Mouse (Mus musculus): ENCODE measurements around the gene Cdkn2d.
"Not testable (repeated sequence)": the region's sequence is repeated elsewhere in the genome, so short reads cannot be mapped to it uniquely, and the experiment has no call there.

Cdkn2d gene

DNA sequence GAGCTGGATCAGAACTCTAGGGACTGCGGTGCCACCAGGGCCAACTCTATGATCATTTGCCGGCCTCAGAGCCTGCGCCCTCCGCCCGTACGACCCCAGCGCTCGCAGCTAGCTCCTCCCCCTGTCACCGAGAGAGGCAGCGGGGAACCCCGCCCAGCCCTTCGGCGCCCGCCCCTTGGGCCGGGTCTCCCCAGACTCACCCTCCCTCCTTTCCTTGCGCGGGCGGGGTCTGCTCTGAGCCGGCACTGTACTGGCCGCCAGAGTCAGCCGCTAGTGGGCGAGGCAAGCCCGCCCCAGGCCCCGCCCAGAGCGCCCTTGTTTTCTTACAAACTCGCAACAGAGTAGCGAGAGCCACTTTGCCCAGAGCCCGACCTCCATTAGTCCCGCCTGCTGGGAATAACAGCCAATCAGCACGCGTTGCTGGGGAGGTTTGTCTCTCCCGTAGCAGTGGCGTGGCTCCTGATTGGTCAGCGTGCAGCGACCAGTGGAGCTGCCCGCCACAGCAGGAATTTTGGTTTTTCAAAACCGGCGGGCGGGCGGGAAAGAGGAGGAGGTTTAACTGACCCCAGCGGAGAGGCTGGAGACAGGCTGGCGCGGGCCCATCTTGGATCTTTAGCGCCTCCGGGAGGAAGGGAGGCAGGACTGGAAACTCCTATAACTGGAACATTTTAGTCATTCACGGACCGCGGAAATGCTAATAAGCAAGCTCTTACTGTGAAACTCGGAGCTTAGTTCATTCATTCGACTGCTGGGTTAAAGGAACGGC lies at the start of gene Cdkn2d:
Cdkn2d (minus strand) TSS at position 386 of the 766 bp plus-strand sequence.
- DNase-seq (ENCODE audit: low spot score in 2 of 2) = peak; percentile 100

GRCm38 (mm10) chr9:21340411-21340810 lies 49.2 kb upstream of the Cdkn2d start:
- no peak for DNase-seq (ENCODE audit: low spot score in 2 of 2)

GRCm38 (mm10) chr9:21337652-21338051 lies 46.4 kb upstream of the Cdkn2d start:
- no peak for DNase-seq (ENCODE audit: low spot score in 2 of 2)

- no peak for DNase-seq (ENCODE audit: low spot score in 2 of 2)
Measured at GRCm38 (mm10) chr9:21336491-21336890, 45.3 kb upstream of the Cdkn2d start.

DNA sequence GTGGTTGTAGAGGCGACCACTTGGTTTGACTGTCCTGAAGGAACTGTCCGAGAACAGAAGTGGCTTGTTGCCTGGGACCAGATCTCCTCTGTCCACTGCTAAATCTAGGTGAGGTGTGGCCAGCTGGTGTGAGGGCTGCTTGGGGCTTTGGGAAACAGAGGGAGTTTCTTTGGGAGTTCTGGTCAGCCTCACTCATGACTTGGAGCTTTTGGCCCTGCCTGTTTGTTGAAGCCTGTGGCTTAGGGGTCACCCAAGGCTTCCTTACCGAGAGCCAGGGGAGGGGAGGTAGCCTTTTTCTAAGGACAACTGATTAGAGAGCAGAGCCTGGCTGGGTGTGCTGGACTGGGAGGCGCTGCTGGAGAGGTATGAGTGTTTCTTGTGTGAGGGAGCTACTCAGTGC lies 44.2 kb upstream of the Cdkn2d start:
- no peak for DNase-seq (ENCODE audit: low spot score in 2 of 2)

DNA sequence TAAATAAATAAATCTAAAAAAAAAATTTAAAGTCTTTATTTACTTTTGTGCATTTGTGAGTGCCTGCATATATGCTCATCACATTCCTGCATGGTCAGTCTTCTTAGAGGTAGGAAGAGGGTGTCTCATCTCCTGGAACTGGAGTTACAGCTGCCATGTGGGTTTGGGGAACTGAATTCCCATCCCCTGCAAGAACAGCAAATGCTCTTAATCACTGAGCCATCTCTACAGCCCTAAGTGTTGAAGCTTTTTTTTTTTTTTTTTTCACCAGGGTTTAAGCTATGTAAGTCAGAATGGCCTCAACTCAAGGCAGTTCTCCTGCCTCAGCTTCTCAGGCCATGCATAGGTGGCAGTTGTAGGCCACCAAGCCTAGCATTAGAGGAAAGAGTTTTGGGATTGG lies 43.5 kb upstream of the Cdkn2d start:
- DNase-seq (ENCODE audit: low spot score in 2 of 2) = no peak

DNA sequence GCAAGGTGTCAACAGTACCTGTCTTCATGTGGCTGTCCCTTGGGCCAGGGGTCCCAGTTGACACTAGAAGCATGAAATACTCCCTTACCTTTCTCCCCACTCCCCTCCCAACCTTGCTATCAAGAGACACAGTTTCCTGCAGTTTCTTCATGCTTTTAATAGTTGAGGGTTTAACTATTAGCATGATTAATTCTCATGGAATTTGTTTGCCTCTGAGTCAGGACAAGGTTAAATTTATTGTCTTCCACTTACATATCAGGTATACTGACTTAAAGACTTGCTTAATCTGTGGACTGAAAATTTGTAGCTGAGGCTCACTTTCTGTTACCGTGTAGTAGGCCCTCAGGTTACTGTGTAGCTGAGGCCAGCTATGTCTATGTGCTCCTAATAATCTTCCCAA lies 42.3 kb upstream of the Cdkn2d start:
- no peak for DNase-seq (ENCODE audit: low spot score in 2 of 2)

- DNase-seq (ENCODE audit: low spot score in 2 of 2) = no peak
Measured at GRCm38 (mm10) chr9:21332161-21333061, 41.2 kb upstream of the Cdkn2d start.

- DNase-seq (ENCODE audit: low spot score in 2 of 2) = no peak
Measured at GRCm38 (mm10) chr9:21331365-21332140, 40.3 kb upstream of the Cdkn2d start.

- no peak for DNase-seq (ENCODE audit: low spot score in 2 of 2)
Measured at GRCm38 (mm10) chr9:21329699-21330289, 38.6 kb upstream of the Cdkn2d start.

DNA sequence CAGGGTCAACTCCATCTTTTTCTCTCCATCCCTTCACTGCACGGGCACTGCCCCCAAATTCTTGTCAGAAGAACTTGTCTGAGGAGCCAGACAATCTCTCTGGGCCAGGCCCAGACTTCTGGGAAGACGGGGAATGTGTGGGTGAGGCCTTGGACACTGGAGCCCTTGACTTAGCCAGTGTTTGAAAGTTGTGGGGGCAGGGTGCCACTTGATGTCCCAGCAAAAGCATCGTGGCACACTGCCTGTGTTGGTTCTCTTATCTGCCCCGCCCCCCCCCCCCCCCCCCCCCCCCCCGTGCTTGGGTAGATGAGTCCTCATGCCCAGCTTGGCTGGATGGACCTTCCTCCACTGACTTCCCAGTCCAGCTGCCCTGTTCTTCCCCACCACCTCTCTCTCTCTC lies 37.8 kb upstream of the Cdkn2d start:
- DNase-seq (ENCODE audit: low spot score in 2 of 2) = no peak

GRCm38 (mm10) chr9:21328041-21328440 lies 36.8 kb upstream of the Cdkn2d start:
- DNase-seq (ENCODE audit: low spot score in 2 of 2) = no peak

DNA sequence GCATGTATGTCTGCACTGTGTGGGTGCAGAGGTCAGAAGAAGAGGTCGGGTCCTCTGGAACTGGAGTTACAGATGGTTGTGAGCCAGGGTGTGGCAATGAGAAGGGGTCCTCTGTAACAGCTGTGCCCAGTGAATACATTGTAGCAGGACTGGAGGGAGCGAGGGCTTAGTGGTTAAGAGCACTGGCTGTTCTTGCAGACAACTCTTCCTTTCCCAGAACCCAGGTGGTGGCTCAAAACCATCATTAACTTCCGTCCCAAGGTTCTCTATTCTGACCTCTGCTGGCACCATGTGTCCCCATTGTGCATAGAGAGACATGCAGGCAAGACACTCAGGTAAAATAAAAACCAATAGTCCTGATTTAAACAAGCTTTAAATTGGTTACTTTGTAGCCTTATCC lies 36.4 kb upstream of the Cdkn2d start:
- no peak for DNase-seq (ENCODE audit: low spot score in 2 of 2)

DNA sequence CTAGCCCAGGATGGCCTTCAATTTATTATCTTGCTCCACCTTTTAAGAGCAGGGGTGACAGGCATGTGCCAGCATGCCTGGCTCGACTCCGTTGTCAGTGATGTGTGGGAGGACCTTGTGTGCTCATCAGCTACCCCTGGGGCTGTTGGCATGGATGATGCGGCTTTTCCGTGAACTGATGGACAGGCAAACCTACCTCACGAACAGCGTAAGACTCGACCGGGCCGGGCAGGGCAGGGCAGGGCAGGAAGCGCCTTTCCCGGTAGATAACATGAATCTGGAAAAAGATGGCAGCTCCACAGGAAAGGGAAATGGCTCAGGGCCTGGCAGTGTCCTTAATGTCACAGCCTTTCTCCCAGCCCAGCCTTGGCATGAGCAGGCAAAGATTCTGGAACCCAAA lies 33.1 kb upstream of the Cdkn2d start:
- DNase-seq (ENCODE audit: low spot score in 2 of 2) = no peak

DNA sequence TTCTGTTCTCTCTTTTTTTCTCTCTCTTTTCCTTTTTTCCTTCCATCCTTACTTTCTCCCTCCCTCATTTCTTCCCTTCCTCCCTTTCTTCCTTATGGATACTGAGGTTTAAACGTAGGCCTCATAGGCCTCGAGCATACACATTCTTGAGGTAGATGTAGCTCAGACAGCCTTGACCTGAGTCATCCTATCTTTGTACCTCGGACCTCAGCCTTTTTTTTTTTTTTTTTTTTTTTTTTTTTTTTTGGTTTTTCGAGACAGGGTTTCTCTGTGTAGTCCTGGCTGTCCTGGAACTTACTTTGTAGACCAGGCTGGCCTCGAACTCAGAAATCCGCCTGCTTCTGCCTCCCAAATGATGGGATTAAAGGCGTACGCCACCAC lies 31.7 kb upstream of the Cdkn2d start:
- not testable (repeated sequence) for DNase-seq (ENCODE audit: low spot score in 2 of 2)

DNA sequence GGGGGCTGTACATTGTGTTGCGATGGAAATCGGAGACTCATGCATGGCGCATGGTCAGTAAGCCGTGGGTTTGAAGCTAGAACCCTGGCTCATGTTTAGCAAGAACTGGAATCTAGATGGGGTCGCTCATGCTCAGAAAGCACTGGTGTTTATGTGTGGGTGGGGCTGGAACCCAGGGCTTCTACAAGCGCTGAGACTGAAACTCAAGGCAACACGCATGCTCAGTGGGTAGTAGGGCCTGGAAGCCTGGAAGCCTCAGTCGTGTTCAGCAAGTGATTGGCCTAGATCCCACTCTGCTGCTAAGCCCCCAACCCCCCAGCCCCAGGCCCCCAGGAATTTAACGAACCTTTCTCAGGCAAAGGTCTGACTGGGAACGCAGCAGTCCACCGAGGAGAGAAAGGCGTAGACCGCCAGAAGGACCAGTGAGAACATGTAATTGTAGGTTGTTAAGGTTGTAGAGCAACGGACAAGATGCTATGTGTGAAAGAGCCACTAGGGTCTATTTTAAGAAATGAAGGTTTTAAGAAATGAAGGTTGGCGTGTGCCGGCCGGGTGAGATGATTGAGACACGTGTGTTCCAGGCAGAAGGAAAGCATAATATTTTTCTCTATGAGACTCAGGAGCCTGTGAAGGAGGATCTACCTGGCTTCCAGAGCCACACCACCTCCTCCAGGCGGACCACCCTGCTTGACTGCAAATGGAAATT lies 31.2 kb upstream of the Cdkn2d start:
- DNase-seq (ENCODE audit: low spot score in 2 of 2) = peak; percentile 34 to 45

GRCm38 (mm10) chr9:21321513-21321835 lies 30.3 kb upstream of the Cdkn2d start:
- peak in 1 of 2 experiments; percentile 18 for DNase-seq (ENCODE audit: low spot score in 2 of 2)

DNA sequence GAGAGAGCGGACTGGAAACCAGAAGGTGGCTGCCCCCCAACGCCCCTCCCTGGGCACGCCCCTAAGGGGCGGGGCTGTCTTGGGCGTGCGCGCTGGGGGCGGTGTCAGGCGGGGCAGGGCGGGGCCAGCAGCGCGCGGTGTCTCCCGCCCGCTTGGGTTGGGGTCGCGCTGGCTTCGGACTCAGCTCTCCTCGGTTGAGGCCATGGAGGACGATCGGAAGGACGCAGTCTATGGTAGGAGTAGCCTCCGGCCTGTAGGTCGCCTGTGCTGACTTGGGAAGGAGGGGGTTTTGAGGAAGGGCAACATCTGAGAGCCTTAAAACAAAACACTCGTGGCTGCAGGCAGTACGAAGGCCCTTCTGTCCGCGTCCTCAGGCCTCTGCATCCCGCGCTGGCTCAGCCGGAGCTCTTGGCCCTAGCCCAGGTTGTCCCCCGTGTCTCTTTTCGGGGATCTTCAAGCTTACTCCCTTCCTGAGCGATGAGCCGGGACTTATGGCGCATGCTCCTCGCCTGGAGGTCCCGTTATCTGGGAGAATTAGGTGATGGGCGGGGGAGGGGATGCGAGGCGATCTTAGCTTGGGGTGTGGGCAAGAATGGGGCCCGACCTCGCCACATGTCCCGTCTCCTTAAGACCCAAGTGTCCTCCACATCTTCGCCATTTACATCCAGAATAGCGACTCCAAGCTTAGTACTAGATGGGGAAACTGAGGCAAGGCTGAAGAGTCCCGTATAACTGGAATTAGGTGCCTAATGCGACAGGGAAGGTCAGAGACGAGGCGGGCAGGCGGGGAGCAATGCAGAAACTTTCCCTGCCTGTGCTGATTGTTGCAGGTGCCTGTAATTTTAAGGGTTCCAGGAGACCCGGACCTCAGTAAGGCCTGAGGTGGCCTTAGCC lies 29.7 kb upstream of the Cdkn2d start, which contains the start of gene Slc44a2:
Slc44a2 (plus strand) TSS at position 80 of the 894 bp plus-strand sequence.
- DNase-seq (ENCODE audit: low spot score in 2 of 2) = peak; percentile 75 to 78

- DNase-seq (ENCODE audit: low spot score in 2 of 2) = no peak
Measured at GRCm38 (mm10) chr9:21320280-21320618, 29.0 kb upstream of the Cdkn2d start.

GRCm38 (mm10) chr9:21319503-21319902 lies 28.3 kb upstream of the Cdkn2d start:
- no peak for DNase-seq (ENCODE audit: low spot score in 2 of 2)

Measured in right cerebral cortex, adult 2 months (tissue).